Mouse (Mus musculus) midbrain, postnatal 0 days (tissue): ENCODE measurements around the gene A730071L15Rik. TPM values are rescaled to one million over a fixed set of nuclear protein-coding genes. Genes with fewer than 3 reads are reported as not detected.

ENCODE experiments used
- ATAC-seq: fragments of 200-750 bp; cut with Nextera tagmentation; 2 replicates; pipeline ENCODE4 v1.8.0; 2017; ENCODE audit warnings: moderate number of reproducible peaks, mild to moderate bottlenecking, moderate TSS enrichment, moderate library complexity; ENCODE audit not compliant: low FRiP score
- DNase-seq: peaks from one replicate; pipeline ENCODE4 v3.0.0-alpha.2; 2015; ENCODE audit warnings: low spot score
- H3K27ac ChIP-seq: fragments of 300-500 bp; sonication (generic); 2 replicates; pipeline ENCODE4 v1.5.1; 2014; ENCODE audit warnings: low read depth, mild to moderate bottlenecking, low read length, mixed read lengths
- H3K27me3 ChIP-seq: fragments of 300-500 bp; sonication (generic); 2 replicates; pipeline ENCODE4 v1.6.1; 2014; ENCODE audit warnings: low read length, control low read depth, mixed read lengths; ENCODE audit not compliant: insufficient read depth
- H3K36me3 ChIP-seq: fragments of 300-500 bp; sonication (generic); 2 replicates; pipeline ENCODE4 v1.6.1; 2014; ENCODE audit warnings: low read length, control low read depth, mixed read lengths; ENCODE audit not compliant: insufficient read depth
- H3K4me1 ChIP-seq: fragments of 300-500 bp; sonication (generic); 2 replicates; pipeline ENCODE4 v1.6.1; 2014; ENCODE audit warnings: mild to moderate bottlenecking, control low read depth, antibody characterized with exemption, low read length, mixed read lengths; ENCODE audit not compliant: insufficient read depth
- H3K4me2 ChIP-seq: fragments of 300-500 bp; sonication (generic); 2 replicates; pipeline ENCODE4 v1.6.1; 2014; ENCODE audit warnings: low read depth, mild to moderate bottlenecking, low read length, mixed read lengths; ENCODE audit not compliant: poor library complexity, severe bottlenecking
- H3K4me3 ChIP-seq: fragments of 300-500 bp; sonication (generic); 2 replicates; pipeline ENCODE4 v1.5.1; 2014; ENCODE audit warnings: low read depth, mild to moderate bottlenecking, low read length, moderate library complexity
- H3K9ac ChIP-seq: fragments of 300-500 bp; sonication (generic); replicated peaks from 2 replicates; pipeline ENCODE4 v1.6.1; 2014; ENCODE audit warnings: mild to moderate bottlenecking, low read length, moderate library complexity, mixed read lengths; ENCODE audit not compliant: poor library complexity, severe bottlenecking
- H3K9me3 ChIP-seq: fragments of 300-500 bp; sonication (generic); 2 replicates; pipeline ENCODE4 v1.6.1; 2016; ENCODE audit warnings: low read length, control low read depth
- CTCF ChIP-seq: IDR thresholded peaks from 2 replicates; pipeline ENCODE4 v1.5.1; 2016; ENCODE audit warnings: antibody characterized with exemption, mild to moderate bottlenecking
- WGBS: fragments of 180-500 bp; shearing (Covaris S2); extraction: QIAGEN DNeasy Blood & Tissue Kit; methylation state at CpG from one replicate; pipeline ENCODE4 v1.1.7; 2014; 5-methylcytosine and 5-hydroxymethylcytosine counted together
- polyA plus RNA-seq: library from polyadenylated mRNA; unstranded; fragments of >200 nt; fragmentation: Nextera tagmentation; extraction: Ambion mirVana; gene quantifications from 2 replicates; pipeline ENCODE4 v1.2.1, GENCODE M21; 2015
- total RNA-seq: library from RNA; depleted of rRNA; stranded (reverse); fragments of >200 nt; gene quantifications from 2 replicates; pipeline ENCODE4 v1.2.3, GENCODE M21; 2014

A730071L15Rik gene
- total and polyA plus RNA-seq, 2 experiments from 2014 or later: 0.11 to 0.23 TPM

- 6% methylated on average over 2 of the region's 2 CpGs for WGBS
- no peak overlapping the region for H3K9ac ChIP-seq
Observed at GRCm38 (mm10) chr11:6187878-6188277, 12.0 kb upstream of the A730071L15Rik start.

GRCm38 (mm10) chr11:6196780-6197179, 3.0 kb upstream of the A730071L15Rik start:
- H3K36me3 ChIP-seq: peaks cover 3% of the 10 kb centered on the region
- 92% methylated on average over 8 of the region's 8 CpGs for WGBS
- ATAC-seq: no peak

More at GRCm38 (mm10) chr11:6187878-6188277, 12.0 kb upstream of the A730071L15Rik start:
- H3K27me3 ChIP-seq: no peaks in the 10 kb centered on the region
- no peaks in the 10 kb centered on the region for H3K9me3 ChIP-seq
- peaks cover 9% of the 10 kb centered on the region; the same call in 1 of the 2 replicates for H3K4me1 ChIP-seq
- DNase-seq (peak; percentile 96), ATAC-seq (peak; percentile 71; the same call in 1 of the 2 replicates)
- TF ChIP-seq CTCF: peak; percentile 100
- H3K4me2 ChIP-seq: no peak overlapping the region
- H3K27ac ChIP-seq: no peak overlapping the region
- H3K36me3 ChIP-seq: no peaks in the 10 kb centered on the region
- no peak overlapping the region for H3K4me3 ChIP-seq

GRCm38 (mm10) chr11:6198449-6198848, 1.4 kb upstream of the A730071L15Rik start:
- ATAC-seq (no peak), DNase-seq (no peak)
- Histone ChIP-seq H3K9ac (no peak overlapping the region), H3K4me2 (peak overlapping the region; percentile 73), H3K4me3 (peak overlapping the region; percentile 95; the same call in 1 of the 2 replicates), H3K27ac (no peak overlapping the region), H3K9me3 (no peaks in the 10 kb centered on the region), H3K4me1 (0 out of 2 replicates have a peak, but pooled peaks cover 8% of the 10 kb centered on the region), H3K36me3 (no peaks in the 10 kb centered on the region), H3K27me3 (no peaks in the 10 kb centered on the region)
- no peak for TF ChIP-seq CTCF
- WGBS: 94% methylated on average over 4 of the region's 4 CpGs

More at GRCm38 (mm10) chr11:6196780-6197179, 3.0 kb upstream of the A730071L15Rik start:
- no peak overlapping the region for H3K4me3 ChIP-seq
- no peak for TF ChIP-seq CTCF
- H3K4me2 ChIP-seq: no peak overlapping the region
- no peak for DNase-seq
- H3K27ac ChIP-seq: no peak overlapping the region
- no peaks in the 10 kb centered on the region for H3K27me3 ChIP-seq
- no peaks in the 10 kb centered on the region for H3K9me3 ChIP-seq
- H3K9ac ChIP-seq: no peak overlapping the region
- 0 out of 2 replicates have a peak, but pooled peaks cover 8% of the 10 kb centered on the region for H3K4me1 ChIP-seq

- Histone ChIP-seq H3K9me3 (no peaks in the 10 kb centered on the region), H3K27me3 (no peaks in the 10 kb centered on the region; the same call in 1 of the 2 replicates), H3K4me1 (0 out of 2 replicates have a peak, but pooled peaks cover 8% of the 10 kb centered on the region), H3K27ac (peak within 1 kb of the TSS; percentile 90), H3K4me3 (peak within 1 kb of the TSS; percentile 95), H3K4me2 (peak within 1 kb of the TSS; percentile 73), H3K36me3 (no peaks in the 10 kb centered on the region), H3K9ac (peak within 1 kb of the TSS; percentile 90)
- peak; percentile 97 for ATAC-seq
- under 1% methylated on average over 39 of the region's 39 CpGs for WGBS
- peak; percentile 94 for DNase-seq
- no peak for TF ChIP-seq CTCF
Observed at GRCm38 (mm10) chr11:6200087-6200569, 299 bp downstream of the A730071L15Rik start, which contains the start of gene Nudcd3. Gene Nudcd3, minus strand, starts transcription at chr11:6200415.

- H3K4me1 ChIP-seq: 0 out of 2 replicates have a peak, but pooled peaks cover 8% of the 10 kb centered on the region
- DNase-seq: no peak
- H3K4me3 ChIP-seq: peak overlapping the region; percentile 95
- no peaks in the 10 kb centered on the region for H3K36me3 ChIP-seq
- no peaks in the 10 kb centered on the region; the same call in 1 of the 2 replicates for H3K27me3 ChIP-seq
- peak overlapping the region; percentile 73 for H3K4me2 ChIP-seq
- 22% methylated on average over 9 of the region's 9 CpGs for WGBS
- no peak for TF ChIP-seq CTCF
- H3K9ac ChIP-seq: peak overlapping the region; percentile 90; the same call in 1 of the 2 replicates
- ATAC-seq: 0 out of 2 replicates have a peak, but pooled peaks have one; percentile 17
- no peaks in the 10 kb centered on the region for H3K9me3 ChIP-seq
- peak overlapping the region; percentile 90 for H3K27ac ChIP-seq
Observed at GRCm38 (mm10) chr11:6200570-6200969, 741 bp downstream of the A730071L15Rik start.

GRCm38 (mm10) chr11:6207090-6207489, 7.3 kb downstream of the A730071L15Rik start:
- H3K36me3 ChIP-seq: no peaks in the 10 kb centered on the region
- DNase-seq (no peak), ATAC-seq (no peak)
- H3K27me3 ChIP-seq: no peaks in the 10 kb centered on the region; the same call in 1 of the 2 replicates
- 83% methylated on average over 2 of the region's 2 CpGs for WGBS
- no peaks in the 10 kb centered on the region for H3K4me1 ChIP-seq
- H3K4me2 ChIP-seq: no peak overlapping the region
- no peak overlapping the region for H3K4me3 ChIP-seq
- TF ChIP-seq CTCF: no peak
- no peak overlapping the region for H3K9ac ChIP-seq
- H3K9me3 ChIP-seq: no peaks in the 10 kb centered on the region; the same call in 1 of the 2 replicates
- H3K27ac ChIP-seq: no peak overlapping the region
